Mouse (Mus musculus): Measurements from ENCODE around the gene Stk39. TPM values are rescaled to one million over a fixed set of nuclear protein-coding genes. Genes with fewer than 3 reads are reported as not detected.

Gene Stk39
- polyA plus RNA-seq, 1 experiment from 2014 or later = 1.9 TPM

- Histone ChIP-seq H3K4me1 (replicated peaks) (no peaks in the 10 kb centered on the region), H3K4me2 (no peak overlapping the region), H3K4me3 (replicated peaks) (no peak overlapping the region), H3K9me3 (replicated peaks) (no peaks in the 10 kb centered on the region), H3K27ac (replicated peaks) (no peak overlapping the region), H3K36me3 (replicated peaks) (no peaks in the 10 kb centered on the region), H3K9ac (no peak overlapping the region), H3K27me3 (no peaks in the 10 kb centered on the region; the same call in 1 of the 2 replicates)
- WGBS (ENCODE audit: insufficient replicate concordance) = 23% methylated on average over 12 of the region's 12 CpGs
- no peak for ATAC-seq (ENCODE audit: insufficient read depth)
These were observed 107.7 kb downstream of the Stk39 start for GRCm38 (mm10) chr2:68364181-68364900.

- no peak overlapping the region for H3K4me3 ChIP-seq (replicated peaks)
- H3K4me2 ChIP-seq = no peak overlapping the region
- no peak for ATAC-seq (ENCODE audit: insufficient read depth)
- 61% methylated on average over 4 of the region's 4 CpGs for WGBS (ENCODE audit: insufficient replicate concordance)
- no peaks in the 10 kb centered on the region; the same call in 1 of the 2 replicates for H3K27me3 ChIP-seq
- H3K9ac ChIP-seq = no peak overlapping the region
- H3K9me3 ChIP-seq (replicated peaks) = no peaks in the 10 kb centered on the region
- H3K4me1 ChIP-seq (replicated peaks) = no peaks in the 10 kb centered on the region
- H3K27ac ChIP-seq (replicated peaks) = no peak overlapping the region
- H3K36me3 ChIP-seq (replicated peaks) = no peaks in the 10 kb centered on the region
These were observed 108.9 kb downstream of the Stk39 start for GRCm38 (mm10) chr2:68363159-68363558.

GRCm38 (mm10) chr2:68361701-68362100, 110.4 kb downstream of the Stk39 start:
- 50% methylated on average over 5 of the region's 5 CpGs for WGBS (ENCODE audit: insufficient replicate concordance)
- ATAC-seq (ENCODE audit: insufficient read depth) = no peak
- H3K4me1 ChIP-seq (replicated peaks) = no peaks in the 10 kb centered on the region

GRCm38 (mm10) chr2:68350621-68351020, 121.4 kb downstream of the Stk39 start:
- no peaks in the 10 kb centered on the region for H3K9me3 ChIP-seq (replicated peaks)
- WGBS (ENCODE audit: insufficient replicate concordance) = 5% methylated on average over 6 of the region's 6 CpGs
- no peak overlapping the region for H3K4me2 ChIP-seq
- no peak overlapping the region for H3K9ac ChIP-seq
- no peaks in the 10 kb centered on the region for H3K27me3 ChIP-seq
- no peaks in the 10 kb centered on the region for H3K36me3 ChIP-seq (replicated peaks)
- no peak for ATAC-seq (ENCODE audit: insufficient read depth)
- no peaks in the 10 kb centered on the region for H3K4me1 ChIP-seq (replicated peaks)
- no peak overlapping the region for H3K27ac ChIP-seq (replicated peaks)
- no peak overlapping the region for H3K4me3 ChIP-seq (replicated peaks)

More at GRCm38 (mm10) chr2:68361701-68362100, 110.4 kb downstream of the Stk39 start:
- no peak overlapping the region for H3K27ac ChIP-seq (replicated peaks)
- H3K4me3 ChIP-seq (replicated peaks) = no peak overlapping the region
- H3K9ac ChIP-seq = no peak overlapping the region
- H3K36me3 ChIP-seq (replicated peaks) = no peaks in the 10 kb centered on the region
- H3K27me3 ChIP-seq = no peaks in the 10 kb centered on the region; the same call in 1 of the 2 replicates
- H3K9me3 ChIP-seq (replicated peaks) = no peaks in the 10 kb centered on the region
- H3K4me2 ChIP-seq = no peak overlapping the region

- Histone ChIP-seq H3K27me3 (no peaks in the 10 kb centered on the region), H3K4me1 (replicated peaks) (no peaks in the 10 kb centered on the region), H3K27ac (replicated peaks) (no peak overlapping the region), H3K9me3 (replicated peaks) (no peaks in the 10 kb centered on the region), H3K36me3 (replicated peaks) (no peaks in the 10 kb centered on the region), H3K4me2 (no peak overlapping the region), H3K9ac (no peak overlapping the region), H3K4me3 (replicated peaks) (no peak overlapping the region)
- ATAC-seq (ENCODE audit: insufficient read depth) = no peak
- WGBS (ENCODE audit: insufficient replicate concordance) = 47% methylated on average over 24 of the region's 24 CpGs
These were observed 122.3 kb downstream of the Stk39 start for GRCm38 (mm10) chr2:68349593-68350383.

GRCm38 (mm10) chr2:68348966-68349365, 123.1 kb downstream of the Stk39 start:
- Histone ChIP-seq H3K9ac (no peak overlapping the region), H3K27me3 (no peaks in the 10 kb centered on the region), H3K9me3 (replicated peaks) (no peaks in the 10 kb centered on the region), H3K36me3 (replicated peaks) (no peaks in the 10 kb centered on the region), H3K4me3 (replicated peaks) (no peak overlapping the region), H3K4me1 (replicated peaks) (no peaks in the 10 kb centered on the region), H3K4me2 (no peak overlapping the region), H3K27ac (replicated peaks) (no peak overlapping the region)
- 71% methylated on average over 12 of the region's 12 CpGs for WGBS (ENCODE audit: insufficient replicate concordance)
- no peak for ATAC-seq (ENCODE audit: insufficient read depth)

GRCm38 (mm10) chr2:68346606-68347237, 125.3 kb downstream of the Stk39 start:
- Histone ChIP-seq H3K4me1 (replicated peaks) (no peaks in the 10 kb centered on the region), H3K4me3 (replicated peaks) (no peak overlapping the region), H3K27me3 (no peaks in the 10 kb centered on the region), H3K36me3 (replicated peaks) (no peaks in the 10 kb centered on the region), H3K9me3 (replicated peaks) (no peaks in the 10 kb centered on the region), H3K9ac (no peak overlapping the region), H3K27ac (replicated peaks) (no peak overlapping the region), H3K4me2 (no peak overlapping the region)
- ATAC-seq (ENCODE audit: insufficient read depth) = no peak
- WGBS (ENCODE audit: insufficient replicate concordance) = 46% methylated on average over 8 of the region's 8 CpGs

GRCm38 (mm10) chr2:68345269-68345668, 126.8 kb downstream of the Stk39 start:
- 67% methylated on average over 9 of the region's 9 CpGs for WGBS (ENCODE audit: insufficient replicate concordance)
- Histone ChIP-seq H3K4me2 (no peak overlapping the region), H3K36me3 (replicated peaks) (no peaks in the 10 kb centered on the region), H3K9me3 (replicated peaks) (no peaks in the 10 kb centered on the region), H3K4me3 (replicated peaks) (no peak overlapping the region), H3K27me3 (no peaks in the 10 kb centered on the region), H3K9ac (no peak overlapping the region), H3K27ac (replicated peaks) (no peak overlapping the region), H3K4me1 (replicated peaks) (no peaks in the 10 kb centered on the region)
- ATAC-seq (ENCODE audit: insufficient read depth) = no peak

- Histone ChIP-seq H3K4me1 (replicated peaks) (no peaks in the 10 kb centered on the region), H3K9me3 (replicated peaks) (no peaks in the 10 kb centered on the region), H3K36me3 (replicated peaks) (no peaks in the 10 kb centered on the region), H3K4me3 (replicated peaks) (no peak overlapping the region), H3K9ac (no peak overlapping the region), H3K4me2 (no peak overlapping the region), H3K27ac (replicated peaks) (no peak overlapping the region), H3K27me3 (no peaks in the 10 kb centered on the region)
- 77% methylated on average over 4 of the region's 4 CpGs for WGBS (ENCODE audit: insufficient replicate concordance)
- ATAC-seq (ENCODE audit: insufficient read depth) = no peak
These were observed 128.3 kb downstream of the Stk39 start for GRCm38 (mm10) chr2:68343751-68344150.

GRCm38 (mm10) chr2:68342122-68342646, 129.9 kb downstream of the Stk39 start:
- Histone ChIP-seq H3K4me3 (replicated peaks) (no peak overlapping the region), H3K9ac (no peak overlapping the region), H3K27me3 (no peaks in the 10 kb centered on the region), H3K4me1 (replicated peaks) (no peaks in the 10 kb centered on the region), H3K4me2 (no peak overlapping the region), H3K9me3 (replicated peaks) (no peaks in the 10 kb centered on the region), H3K36me3 (replicated peaks) (no peaks in the 10 kb centered on the region), H3K27ac (replicated peaks) (no peak overlapping the region)
- WGBS (ENCODE audit: insufficient replicate concordance) = 74% methylated on average over 7 of the region's 7 CpGs
- ATAC-seq (ENCODE audit: insufficient read depth) = no peak

GRCm38 (mm10) chr2:68336913-68337312, 135.2 kb downstream of the Stk39 start:
- no peak for ATAC-seq (ENCODE audit: insufficient read depth)
- no peak overlapping the region for H3K27ac ChIP-seq (replicated peaks)
- no peaks in the 10 kb centered on the region for H3K4me1 ChIP-seq (replicated peaks)
- no peaks in the 10 kb centered on the region for H3K27me3 ChIP-seq
- H3K36me3 ChIP-seq (replicated peaks) = no peaks in the 10 kb centered on the region
- H3K9ac ChIP-seq = no peak overlapping the region
- no peaks in the 10 kb centered on the region for H3K9me3 ChIP-seq (replicated peaks)
- H3K4me3 ChIP-seq (replicated peaks) = no peak overlapping the region
- WGBS (ENCODE audit: insufficient replicate concordance) = 70% methylated on average over 6 of the region's 6 CpGs
- no peak overlapping the region for H3K4me2 ChIP-seq
